Mouse (Mus musculus): ENCODE results near the gene Gm10775. TPM values are rescaled to one million over a fixed set of nuclear protein-coding genes. Genes with fewer than 3 reads are reported as not detected.

Gene Gm10775
- polyA plus RNA-seq, 1 experiment from 2014 or later, result not detected

- WGBS, result 98% methylated on average over 2 of the region's 2 CpGs
- H3K4me1 ChIP-seq (ENCODE audit: insufficient read depth), result no peaks in the 10 kb centered on the region
- TF ChIP-seq CTCF (IDR thresholded peaks at IDR 0.05; ENCODE audit: low read depth), result no peak
- no peak overlapping the region for H3K9ac ChIP-seq
- H3K4me2 ChIP-seq, result no peak overlapping the region
- H3K27ac ChIP-seq (ENCODE audit: low read depth), result no peak overlapping the region
- no peak for DNase-seq
- no peak for ATAC-seq (ENCODE audit: insufficient read depth)
- peaks cover 43% of the 10 kb centered on the region for H3K9me3 ChIP-seq (ENCODE audit: low read depth, low read length)
- peaks cover 57% of the 10 kb centered on the region for H3K36me3 ChIP-seq (ENCODE audit: insufficient read depth)
- H3K4me3 ChIP-seq (ENCODE audit: low read depth, low read length), result no peak overlapping the region
- no peaks in the 10 kb centered on the region for H3K27me3 ChIP-seq (ENCODE audit: insufficient read depth, low read length)
Measured at GRCm38 (mm10) chr13:65286771-65287170, 27.4 kb downstream of the Gm10775 start.

- Histone ChIP-seq H3K4me3 (ENCODE audit: low read depth, low read length) (no peak overlapping the region), H3K4me2 (no peak overlapping the region), H3K27ac (ENCODE audit: low read depth) (no peak overlapping the region), H3K36me3 (ENCODE audit: insufficient read depth) (peaks cover 59% of the 10 kb centered on the region), H3K4me1 (ENCODE audit: insufficient read depth) (no peaks in the 10 kb centered on the region), H3K27me3 (ENCODE audit: insufficient read depth, low read length) (no peaks in the 10 kb centered on the region), H3K9ac (no peak overlapping the region), H3K9me3 (ENCODE audit: low read depth, low read length) (peaks cover 41% of the 10 kb centered on the region)
- no peak for TF ChIP-seq CTCF (IDR thresholded peaks at IDR 0.05; ENCODE audit: low read depth)
- 94% methylated on average over 4 of the region's 4 CpGs for WGBS
- no peak for ATAC-seq (ENCODE audit: insufficient read depth)
- DNase-seq, result no peak
Measured at GRCm38 (mm10) chr13:65296354-65296753, 37.0 kb downstream of the Gm10775 start.

Other genes with a start within 250 kb of the Gm10775 start
- gene Spata31d1c, start 226.5 kb upstream of the Gm10775 start, polyA plus RNA-seq (2014; fragmentation: Nextera tagmentation; extraction: Ambion mirVana), result not detected in 2 replicates
- not detected in 2 replicates for gene Prss47, start 206.8 kb upstream of the Gm10775 start, polyA plus RNA-seq (2014; fragmentation: Nextera tagmentation; extraction: Ambion mirVana)
- gene Mfsd14b, start 146.6 kb upstream of the Gm10775 start, polyA plus RNA-seq (2014; fragmentation: Nextera tagmentation; extraction: Ambion mirVana), result 56.8 and 58.3 TPM in 2 replicates
- not detected in 2 replicates for gene Olfr465-ps1, start 121.5 kb upstream of the Gm10775 start, polyA plus RNA-seq (2014; fragmentation: Nextera tagmentation; extraction: Ambion mirVana)
- not detected in 2 replicates for gene Olfr466, start 109.3 kb upstream of the Gm10775 start, polyA plus RNA-seq (2014; fragmentation: Nextera tagmentation; extraction: Ambion mirVana)
- not detected in 2 replicates for gene Nlrp4f, start 53.6 kb upstream of the Gm10775 start, polyA plus RNA-seq (2014; fragmentation: Nextera tagmentation; extraction: Ambion mirVana)
- 17.2 and 17.9 TPM in 2 replicates for gene Zfp369, start 19.3 kb downstream of the Gm10775 start, polyA plus RNA-seq (2014; fragmentation: Nextera tagmentation; extraction: Ambion mirVana)

Measured in lung, embryonic 14.5 days (tissue).